Mouse (Mus musculus) embryo, embryonic 11 days (tissue): ENCODE results near the gene Iqsec1.
A peak's percentile ranks its signal among the peaks of the same experiment; 100 is the strongest.

Source experiments
- DNase-seq: peaks from one replicate; pipeline ENCODE4 v3.0.0-alpha.2; 2015

Iqsec1 gene

DNA sequence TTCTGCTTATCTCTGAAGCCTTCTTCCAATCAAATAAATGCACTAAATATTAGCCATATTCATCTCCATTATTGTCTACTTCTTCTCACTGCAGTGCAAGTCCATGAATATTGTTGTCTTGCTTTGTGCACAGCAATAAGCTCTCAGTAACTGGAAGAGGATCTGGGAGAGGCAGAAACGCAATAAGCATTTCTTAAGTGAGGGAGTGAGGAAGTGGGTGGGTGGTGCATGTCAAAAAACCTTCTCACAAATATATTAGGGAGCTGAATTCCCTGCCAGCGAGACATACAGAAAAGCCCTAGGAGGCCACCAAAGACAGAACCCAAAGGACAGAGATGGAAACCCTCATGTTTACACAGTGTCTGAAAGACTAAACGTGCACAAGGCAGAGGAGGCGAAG lies 35.1 kb downstream of the Iqsec1 start:
- DNase-seq = no peak

DNA sequence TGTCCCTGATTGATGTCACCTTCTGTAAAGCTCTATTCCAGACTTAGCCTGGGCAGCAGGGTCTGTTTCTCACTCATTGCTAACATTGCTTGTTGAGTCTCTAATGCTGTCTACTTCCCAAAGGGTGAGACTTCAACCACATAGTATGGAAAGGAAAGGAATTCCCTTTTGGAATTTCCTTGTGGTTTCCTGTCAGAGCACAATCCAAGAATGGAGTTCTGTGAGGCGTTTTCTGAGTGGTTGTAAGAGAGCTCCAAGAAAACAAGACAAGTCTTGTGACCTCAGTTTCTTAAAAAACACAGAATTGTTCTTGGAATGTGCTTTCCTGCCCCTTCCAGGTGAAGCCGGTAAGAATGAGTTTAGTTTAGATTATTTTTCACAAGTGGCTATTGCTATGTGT lies 37.5 kb downstream of the Iqsec1 start:
- no peak for DNase-seq

DNA sequence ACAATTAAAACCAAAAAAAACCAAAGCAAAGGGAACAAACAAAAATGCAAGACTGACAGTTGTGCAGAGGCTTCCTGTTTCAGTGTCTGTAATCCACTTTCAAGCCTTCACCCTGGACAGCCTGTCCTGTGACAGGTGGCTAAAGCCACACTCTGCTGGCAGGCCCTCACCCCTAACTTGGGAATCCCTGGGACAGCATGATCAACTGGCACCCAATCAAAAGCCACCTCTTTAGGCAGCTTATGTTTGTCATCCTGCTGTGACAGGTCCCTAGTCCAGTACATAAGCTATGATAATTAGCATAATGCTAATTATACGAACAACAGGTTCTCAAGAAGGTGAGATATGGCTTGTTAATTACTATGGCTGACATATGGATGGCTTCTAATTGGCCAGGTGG lies 40.4 kb downstream of the Iqsec1 start:
- no peak for DNase-seq

DNA sequence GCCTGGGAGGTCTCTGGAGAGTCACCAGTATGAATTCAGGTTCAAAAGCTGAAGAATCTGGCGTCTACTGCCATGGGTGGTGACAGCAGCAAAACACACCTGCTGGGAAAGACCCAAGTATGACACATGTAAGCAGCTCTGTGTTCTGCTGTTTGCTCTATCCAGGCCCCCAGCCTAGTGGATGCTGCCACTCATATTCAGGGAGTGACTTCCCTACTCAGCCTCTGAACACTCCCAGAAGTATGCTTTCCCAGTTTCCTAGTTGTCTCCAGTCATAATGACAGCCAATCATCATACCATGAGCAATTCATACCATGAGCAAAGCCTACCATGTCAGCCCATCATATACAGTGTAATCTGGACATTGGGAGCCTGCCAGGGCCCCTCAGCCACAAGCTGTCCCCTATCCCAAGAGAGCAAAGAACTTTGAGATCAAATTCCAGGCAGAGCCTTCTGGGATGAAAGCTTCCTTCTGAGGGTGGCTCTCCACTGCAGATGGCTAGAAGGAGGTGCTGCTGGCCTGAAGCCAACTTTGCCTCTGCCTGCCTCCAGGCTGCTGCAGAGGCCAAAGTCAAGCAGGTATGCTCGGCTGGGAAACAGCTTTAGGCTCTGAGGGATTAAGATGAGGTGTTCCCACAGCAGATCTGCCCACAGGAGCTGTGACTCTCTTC lies 42.8 kb downstream of the Iqsec1 start:
- DNase-seq = no peak

DNA sequence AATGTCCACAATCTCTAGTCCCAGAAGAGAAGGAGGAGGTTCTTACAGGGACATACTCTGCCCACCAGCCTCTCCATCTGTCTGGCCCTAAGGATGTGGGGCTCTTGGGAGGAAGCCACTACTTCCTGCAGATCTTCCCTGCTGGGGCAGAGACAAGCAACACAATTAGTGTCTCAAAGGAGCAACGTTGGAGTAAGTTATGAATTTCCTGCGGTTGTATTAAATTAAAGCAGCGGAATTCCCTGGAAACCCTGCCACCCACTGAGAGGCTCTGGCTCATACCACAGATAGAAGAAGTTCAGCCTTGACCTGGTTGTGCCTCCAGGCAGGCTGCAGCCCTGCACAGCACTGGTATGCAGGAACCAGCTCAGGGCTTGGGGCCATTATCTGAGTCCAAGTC lies 47.2 kb downstream of the Iqsec1 start:
- DNase-seq = no peak

DNA sequence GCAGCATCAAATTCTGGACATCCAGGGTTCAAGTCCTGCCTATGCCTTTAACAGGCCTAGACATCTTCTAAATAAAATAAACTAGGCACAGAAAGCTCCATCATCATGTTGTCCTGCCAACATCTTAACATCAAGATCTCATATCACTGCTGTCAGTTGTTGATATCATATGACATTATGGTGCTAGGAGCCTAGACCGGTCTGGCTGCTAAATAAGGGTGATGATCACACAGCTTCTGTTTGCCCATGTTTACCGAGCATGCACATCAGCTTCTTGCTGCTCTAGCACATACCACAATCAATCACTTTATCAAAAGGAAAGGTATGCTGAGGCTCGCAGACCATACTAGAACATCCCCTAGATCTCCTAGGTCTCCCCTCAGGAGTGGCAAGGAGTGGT lies 54.8 kb downstream of the Iqsec1 start:
- no peak for DNase-seq

DNA sequence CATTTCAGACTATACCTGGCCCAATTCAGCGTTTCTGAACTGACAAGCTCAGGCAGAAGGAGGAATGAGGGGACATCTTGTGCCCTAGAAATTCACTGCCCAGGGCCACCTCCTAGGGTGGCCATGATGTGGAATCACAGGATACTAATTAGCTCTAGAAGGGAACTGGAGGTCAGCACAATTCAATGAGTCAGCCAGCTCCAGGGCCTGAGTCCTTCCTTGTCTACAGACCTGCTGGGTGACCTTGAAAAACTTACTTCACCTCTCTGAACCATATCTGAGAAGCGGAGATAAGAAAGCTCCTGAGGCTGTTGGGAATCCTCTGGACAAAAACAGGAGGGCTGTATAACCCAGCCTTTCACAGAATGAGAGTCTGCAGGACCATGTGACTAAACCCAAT lies 59.7 kb downstream of the Iqsec1 start:
- DNase-seq = no peak

DNA sequence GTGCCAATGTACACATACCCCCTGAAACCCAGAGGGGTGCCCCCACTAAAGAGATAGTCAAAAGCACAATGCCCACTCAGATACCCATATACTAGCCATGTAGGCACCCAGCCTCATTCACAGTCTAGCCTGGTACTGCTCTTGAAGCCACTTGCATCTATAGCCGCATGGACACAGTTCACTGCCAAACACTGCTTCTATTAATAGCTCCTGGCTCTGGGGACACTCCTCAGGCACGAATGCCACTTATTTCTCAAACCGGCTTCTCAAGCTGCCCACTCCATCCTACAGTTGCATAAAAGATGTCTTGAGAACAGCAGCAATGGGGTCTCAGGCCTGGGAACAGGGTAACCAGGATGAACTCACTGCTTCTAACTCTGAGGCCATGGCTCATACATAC lies 63.0 kb downstream of the Iqsec1 start:
- no peak for DNase-seq

DNA sequence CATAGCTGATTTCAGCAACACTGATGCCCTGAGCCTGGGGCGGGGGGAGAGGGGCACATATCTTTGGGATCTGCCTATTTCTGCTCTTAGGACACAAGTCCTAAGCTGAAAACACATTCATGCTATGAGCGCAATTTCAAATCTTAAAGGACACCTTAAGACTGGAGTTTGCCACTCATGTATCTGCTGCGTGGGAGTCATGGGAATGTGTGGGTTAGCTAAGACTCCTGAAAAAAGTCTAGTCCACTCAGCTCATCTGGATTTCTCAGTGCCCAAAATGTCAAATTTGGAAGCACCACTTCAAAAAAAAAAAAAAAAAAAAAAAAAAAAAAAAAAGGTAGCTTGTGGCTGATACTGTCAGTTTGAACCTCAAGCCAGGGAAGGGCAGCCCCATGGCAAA lies 63.7 kb downstream of the Iqsec1 start:
- DNase-seq = no peak

DNA sequence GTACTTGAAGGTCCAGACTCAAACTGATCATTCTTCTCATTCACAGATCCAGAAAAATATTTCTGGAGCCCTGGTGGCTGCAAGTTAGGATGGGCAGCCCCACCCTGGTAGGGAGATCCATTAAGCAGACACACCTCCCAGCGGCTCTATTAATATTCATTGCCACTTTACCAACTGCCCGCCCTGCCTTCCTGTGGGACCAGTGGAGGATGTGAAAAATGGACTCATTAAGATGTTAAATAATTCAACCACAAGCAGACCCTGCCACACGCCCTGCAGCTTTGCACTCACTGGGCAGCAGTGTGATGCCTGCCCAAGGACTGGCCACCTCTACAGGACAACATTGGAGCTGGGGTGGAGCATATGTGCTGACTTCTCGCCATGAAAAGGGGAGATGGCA lies 64.1 kb downstream of the Iqsec1 start:
- DNase-seq = peak; percentile 45

DNA sequence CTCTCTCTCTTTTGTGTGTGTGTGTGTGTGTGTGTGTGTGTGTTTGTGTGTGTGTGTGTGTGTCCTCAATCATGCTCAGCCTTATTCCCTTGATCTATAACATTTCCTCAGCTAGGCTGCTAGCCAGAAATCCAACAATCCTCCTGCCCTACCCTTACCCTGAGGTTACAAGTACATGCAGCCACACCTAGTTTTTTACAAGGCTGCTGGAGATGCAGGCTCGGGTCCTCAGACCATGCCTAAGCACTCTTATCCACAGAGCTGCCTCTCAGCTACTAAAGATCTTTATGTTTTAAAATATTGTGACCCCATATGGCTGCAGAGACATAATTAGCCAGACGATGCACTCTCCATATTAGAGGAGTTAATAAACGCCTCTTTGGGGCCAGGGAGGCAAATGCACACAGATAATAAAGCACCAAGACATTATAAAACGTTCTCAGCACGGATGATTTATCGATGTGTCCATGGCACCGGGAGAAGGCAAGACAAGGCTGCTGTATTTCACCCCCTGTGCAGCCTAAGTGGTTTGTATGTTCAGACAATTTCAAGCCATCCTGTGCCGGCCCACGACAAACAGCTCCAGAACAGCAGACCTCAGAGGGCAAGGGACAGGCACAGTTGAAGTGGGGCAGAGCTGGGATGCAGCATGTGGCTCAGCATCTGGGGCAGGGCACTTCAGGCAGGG lies 67.1 kb downstream of the Iqsec1 start:
- DNase-seq = no peak

DNA sequence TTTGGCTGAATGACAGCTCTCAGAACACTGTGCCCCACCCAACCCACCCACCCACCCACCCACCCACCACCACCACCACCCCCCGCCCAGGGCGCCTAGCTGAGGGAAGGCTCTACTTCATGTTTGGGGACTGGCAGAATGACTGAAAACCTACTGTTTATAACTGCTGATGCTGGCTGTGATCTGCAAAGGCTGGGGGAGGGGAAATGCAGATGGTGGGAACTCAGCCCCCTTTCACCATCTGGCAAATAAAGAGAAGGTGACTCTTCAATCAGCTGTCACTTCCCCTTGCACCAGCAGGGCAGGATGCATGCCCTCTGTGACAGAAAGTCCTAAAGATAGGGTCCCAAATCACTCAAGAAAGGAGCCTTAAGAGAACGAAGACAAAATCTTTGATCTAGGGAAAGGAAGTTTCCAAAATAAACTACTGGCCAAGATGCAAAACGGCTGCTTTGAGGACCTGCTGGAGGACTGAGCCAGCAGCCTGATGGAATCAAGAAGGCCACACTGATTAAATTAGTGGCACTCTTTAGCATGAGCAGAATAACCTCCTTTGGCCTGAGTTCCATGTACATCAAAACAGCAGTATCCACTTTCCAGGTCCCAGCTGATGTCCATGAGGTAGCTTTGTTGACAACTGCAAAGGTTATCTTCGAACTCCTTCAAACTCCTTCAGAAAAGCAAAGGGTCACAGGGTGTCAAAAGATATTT lies 67.8 kb downstream of the Iqsec1 start:
- DNase-seq = peak; percentile 49

DNA sequence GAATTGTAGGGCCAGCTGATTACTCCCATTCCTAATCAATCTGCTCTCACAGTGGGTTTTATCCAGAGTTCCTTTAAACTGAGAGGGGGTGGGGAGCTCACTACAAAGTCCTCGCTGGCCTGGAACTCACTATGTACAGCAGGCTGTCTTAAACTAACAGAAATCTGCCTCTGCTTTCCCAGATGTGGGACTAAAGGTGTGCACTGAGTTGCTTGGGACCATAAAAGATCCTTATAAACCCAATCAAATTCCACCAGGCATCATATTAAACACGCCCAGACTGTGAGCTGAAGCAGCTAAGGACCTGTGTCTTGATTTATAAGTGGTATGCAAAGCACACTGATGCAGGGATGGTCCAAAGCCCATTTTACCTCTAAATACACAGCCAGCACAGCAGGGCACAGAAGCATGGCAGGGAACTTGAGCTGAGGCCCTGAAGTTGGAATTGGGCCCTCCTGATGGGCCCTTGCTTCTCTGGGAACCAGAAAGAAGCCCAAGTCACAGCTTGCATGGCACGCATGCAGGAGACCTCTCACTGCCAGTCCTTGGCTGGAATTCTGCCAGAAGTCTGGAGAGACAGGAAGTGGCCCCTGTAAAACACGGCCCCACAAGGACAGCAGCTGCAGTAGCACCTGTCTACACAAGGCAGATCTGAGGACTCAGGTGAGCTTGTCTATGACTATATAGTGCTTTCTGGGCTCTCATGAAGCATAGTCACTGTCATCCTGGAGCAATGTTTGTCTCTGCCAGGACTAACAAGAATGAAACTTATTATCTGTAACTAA lies 68.7 kb downstream of the Iqsec1 start:
- no peak for DNase-seq

DNA sequence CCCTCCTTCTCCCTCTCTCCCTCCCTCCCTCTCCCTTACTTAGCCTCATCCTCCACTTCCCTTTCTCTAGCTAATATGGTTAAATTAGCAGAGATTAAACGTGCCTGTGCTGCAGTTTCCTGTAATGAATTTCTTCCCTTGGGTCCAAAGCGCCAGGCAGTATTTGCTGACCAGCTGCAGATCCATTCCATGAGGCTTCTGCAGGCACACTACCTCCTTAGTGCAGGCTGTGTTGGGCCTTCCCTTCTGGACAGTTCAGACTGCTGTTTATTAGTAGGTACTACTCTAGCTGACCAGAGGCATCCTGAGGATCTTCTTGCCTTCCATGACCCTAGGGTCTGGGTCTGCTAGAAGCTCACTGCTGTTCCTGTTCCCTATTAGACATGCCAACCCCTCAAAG lies 72.9 kb downstream of the Iqsec1 start:
- no peak for DNase-seq

DNA sequence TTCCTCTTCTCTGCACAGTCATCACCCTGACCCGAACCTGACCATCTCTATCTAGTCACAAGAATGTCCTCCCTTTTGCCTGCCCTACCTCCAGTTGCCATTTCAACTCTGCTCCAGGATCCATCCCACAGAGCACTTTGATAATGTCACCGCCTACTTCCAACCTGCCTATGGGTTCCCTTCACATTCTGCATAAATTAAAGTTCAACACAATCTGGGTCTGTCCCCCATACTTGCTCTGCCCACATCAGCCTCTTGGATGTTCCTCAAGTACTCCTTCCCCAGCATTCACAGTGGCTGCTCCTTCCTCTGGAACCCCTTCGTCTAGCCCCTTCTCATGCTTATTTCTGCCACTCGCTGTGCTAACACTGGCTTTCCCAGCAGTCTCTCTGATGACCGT lies 74.7 kb downstream of the Iqsec1 start:
- DNase-seq = no peak

DNA sequence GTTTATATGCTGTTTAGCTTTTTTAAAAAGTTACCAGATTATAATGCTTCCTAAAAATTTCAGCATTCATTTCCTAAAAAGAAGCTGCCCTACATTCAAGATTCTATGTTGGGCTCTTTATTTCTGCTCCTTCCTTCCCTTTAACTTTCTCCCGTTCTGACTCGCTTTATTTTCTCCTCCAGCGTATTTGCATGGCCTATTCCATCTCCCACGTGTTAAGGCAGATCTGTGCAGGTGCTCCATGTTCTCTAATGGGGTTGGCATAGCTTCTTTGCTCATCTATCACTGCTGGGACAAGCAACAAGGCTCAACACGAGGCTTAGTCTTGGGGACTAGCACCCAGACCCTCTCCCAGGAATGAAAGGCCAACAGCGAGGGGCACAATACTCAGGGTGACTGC lies 75.7 kb downstream of the Iqsec1 start:
- no peak for DNase-seq

DNA sequence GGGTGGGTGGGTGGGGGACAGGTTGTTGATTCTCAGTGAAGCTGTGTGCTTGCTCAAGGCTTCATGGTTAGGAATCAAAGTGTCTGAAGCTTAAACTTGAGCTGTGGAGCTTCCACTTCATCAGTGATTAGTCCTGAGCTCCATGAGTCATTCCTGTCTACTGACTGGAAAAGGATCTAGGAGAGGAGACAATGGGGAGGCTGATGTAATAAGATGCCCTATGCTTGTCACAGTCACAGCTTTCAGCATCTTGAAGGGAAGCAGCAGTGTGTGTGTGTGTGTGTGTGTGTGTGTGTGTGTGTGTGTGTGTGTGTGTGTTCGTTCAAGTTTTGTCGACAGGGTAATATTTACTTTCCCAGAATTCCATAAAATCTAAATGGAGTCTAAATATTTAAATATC lies 84.3 kb downstream of the Iqsec1 start:
- no peak for DNase-seq

DNA sequence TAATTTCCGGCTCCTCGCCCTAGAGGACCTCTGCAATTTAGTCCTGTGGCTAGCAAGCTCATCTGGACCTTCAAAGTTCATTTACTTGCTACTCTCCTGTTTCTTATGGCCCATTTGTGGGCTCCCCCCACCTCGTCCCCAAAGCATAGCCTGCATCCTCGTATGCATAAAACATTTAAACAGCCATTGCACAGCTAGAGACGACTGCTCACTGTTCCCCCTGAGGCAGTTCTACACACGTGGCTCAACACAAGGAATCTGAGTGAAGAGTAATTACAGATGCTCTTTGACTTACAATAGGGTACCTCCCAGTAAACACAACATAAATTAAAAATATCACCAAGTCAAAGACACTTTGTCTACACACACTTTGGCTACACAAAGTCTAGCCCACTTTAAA lies 88.2 kb downstream of the Iqsec1 start:
- DNase-seq = no peak

DNA sequence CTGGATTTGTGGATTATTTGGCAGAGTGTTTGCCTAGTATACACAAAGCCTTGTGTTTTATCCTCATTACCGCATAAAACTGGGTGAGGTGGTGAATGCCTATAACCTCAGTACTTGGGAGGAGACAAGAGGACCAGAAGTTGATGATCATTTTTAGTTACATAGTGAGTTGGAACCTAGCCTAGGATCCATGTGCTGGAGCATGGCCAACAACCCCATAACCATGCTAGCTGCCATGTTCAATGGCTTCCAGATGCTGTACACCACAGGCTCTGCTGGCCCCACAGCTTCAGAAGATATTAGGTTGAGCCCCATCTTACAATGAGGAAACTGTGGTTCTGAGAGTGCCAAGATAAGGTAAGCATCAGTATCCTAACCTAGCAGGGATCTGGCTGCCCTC lies 89.2 kb downstream of the Iqsec1 start:
- no peak for DNase-seq

DNA sequence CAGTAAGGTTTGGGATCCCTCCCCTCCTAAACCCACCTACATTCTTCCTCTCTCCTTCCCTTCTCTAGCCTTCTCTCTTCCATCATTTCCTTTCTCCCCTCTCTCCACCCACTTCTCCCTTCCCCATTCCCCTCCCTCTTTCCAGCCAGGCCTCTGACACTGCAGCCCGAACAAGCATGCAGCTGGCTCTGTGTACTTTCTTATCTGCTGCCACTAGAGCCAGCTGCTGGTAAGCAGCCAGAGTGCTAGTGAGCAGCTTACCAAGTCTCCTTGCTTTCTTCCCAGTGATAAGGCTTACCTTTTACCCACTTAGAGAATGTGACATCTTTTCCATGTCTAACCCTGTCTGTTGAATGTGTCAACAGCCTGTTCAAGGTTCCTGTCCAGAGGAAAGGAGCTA lies 90.4 kb downstream of the Iqsec1 start:
- DNase-seq = no peak

DNA sequence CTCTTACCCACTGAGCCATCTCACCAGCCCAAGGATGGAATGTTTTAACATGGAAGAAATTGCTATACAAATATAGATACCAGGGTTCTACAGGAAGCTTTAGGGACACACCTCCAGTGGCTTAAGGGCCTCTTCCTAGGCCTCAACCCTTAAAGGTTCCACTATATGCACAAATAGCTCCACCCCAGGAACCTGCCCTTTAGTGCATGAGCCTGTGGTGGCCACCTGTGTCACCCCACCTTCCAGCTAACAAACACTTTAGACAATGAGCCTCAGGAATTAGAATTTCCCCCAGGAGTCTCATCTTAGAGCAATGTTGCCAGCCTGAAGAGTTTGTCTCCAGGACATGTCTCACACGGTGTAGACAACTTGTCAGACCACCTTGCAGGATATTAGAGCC lies 96.1 kb downstream of the Iqsec1 start:
- no peak for DNase-seq

DNA sequence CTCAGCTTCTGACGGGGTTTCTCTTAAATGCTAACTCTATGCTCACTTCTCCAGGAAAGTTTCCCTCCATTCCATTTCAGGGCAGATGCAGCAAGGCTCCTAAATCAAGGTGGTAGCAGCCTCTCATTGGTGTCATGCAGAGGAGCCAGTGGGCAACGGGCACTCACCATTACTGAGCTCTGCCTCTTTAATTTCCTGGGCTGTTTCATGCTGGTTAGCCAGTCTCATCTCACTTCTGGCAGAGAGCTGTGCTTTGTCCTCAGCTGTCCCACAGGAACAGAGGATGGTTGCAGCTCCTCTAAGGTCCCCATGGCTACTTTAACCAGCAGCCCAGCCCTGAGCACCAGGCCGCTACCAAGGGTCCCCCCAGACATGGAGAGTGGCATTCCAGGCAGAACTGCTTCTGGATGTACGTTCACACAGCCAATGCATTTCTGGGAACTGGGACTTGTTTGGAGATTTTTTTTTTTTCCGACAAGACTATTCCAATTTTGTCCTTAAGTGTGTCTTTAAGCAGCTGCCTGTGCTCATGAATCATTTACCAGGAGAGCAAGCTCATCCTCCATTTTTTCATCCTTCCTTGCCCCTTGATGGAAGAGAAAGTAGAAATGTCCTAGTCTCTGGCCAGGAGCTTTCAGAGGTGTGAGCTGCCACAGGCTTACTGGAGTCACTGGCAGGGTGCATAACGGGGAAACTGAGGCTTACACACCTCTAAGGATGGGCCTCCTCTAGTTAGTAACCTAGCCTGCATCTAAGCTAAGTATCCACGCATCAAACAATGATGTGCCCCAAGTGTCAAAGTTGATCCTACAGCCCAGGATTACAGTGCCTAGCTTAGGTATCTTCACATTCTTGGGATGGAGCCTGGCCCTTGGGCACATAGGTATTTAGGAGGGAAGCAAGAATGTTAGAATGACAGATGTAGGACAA lies 98.9 kb downstream of the Iqsec1 start:
- DNase-seq = no peak
